Mouse (Mus musculus) hindbrain, embryonic 11.5 days (tissue): Measurements from ENCODE around the gene Eif2s2. TPM values are rescaled to one million over a fixed set of nuclear protein-coding genes. Genes with fewer than 3 reads are reported as not detected.

Source experiments
- ATAC-seq: fragments of 200-750 bp; cut with Nextera tagmentation; 2 replicates; pipeline ENCODE4 v1.8.0; 2017; ENCODE audit warnings: mild to moderate bottlenecking, moderate TSS enrichment, moderate library complexity; ENCODE audit not compliant: low FRiP score
- DNase-seq: peaks from one replicate; pipeline ENCODE4 v3.0.0-alpha.2; 2015; ENCODE audit warnings: low spot score
- H3K27ac ChIP-seq: fragments of 300-500 bp; sonication (generic); 2 replicates; pipeline ENCODE4 v1.5.1; 2014; ENCODE audit warnings: mild to moderate bottlenecking, low read depth, low read length
- H3K27me3 ChIP-seq: fragments of 300-500 bp; sonication (generic); 2 replicates; pipeline ENCODE4 v1.6.1; 2014; ENCODE audit warnings: mild to moderate bottlenecking, low read length, moderate library complexity, mixed read lengths; ENCODE audit not compliant: control insufficient read depth, insufficient read depth
- H3K36me3 ChIP-seq: fragments of 300-500 bp; sonication (generic); 2 replicates; pipeline ENCODE4 v1.6.1; 2014; ENCODE audit warnings: mild to moderate bottlenecking, low read length, moderate library complexity, mixed read lengths; ENCODE audit not compliant: control insufficient read depth, insufficient read depth
- H3K4me1 ChIP-seq: fragments of 300-500 bp; sonication (generic); replicated peaks from 2 replicates; pipeline ENCODE4 v1.6.1; 2014; ENCODE audit warnings: low read length, mixed read lengths; ENCODE audit not compliant: control insufficient read depth, insufficient read depth
- H3K4me2 ChIP-seq: fragments of 300-500 bp; sonication (generic); replicated peaks from 2 replicates; pipeline ENCODE4 v1.6.1; 2014; ENCODE audit warnings: mild to moderate bottlenecking, low read depth, low read length
- H3K4me3 ChIP-seq: fragments of 300-500 bp; sonication (generic); 2 replicates; pipeline ENCODE4 v1.5.1; 2014; ENCODE audit warnings: low read depth, low read length
- H3K9ac ChIP-seq: fragments of 300-500 bp; sonication (generic); 2 replicates; pipeline ENCODE4 v1.6.1; 2014; ENCODE audit warnings: low read depth, low read length
- H3K9me3 ChIP-seq: fragments of 300-500 bp; sonication (generic); 2 replicates; pipeline ENCODE4 v1.6.1; 2016; ENCODE audit warnings: low read length; ENCODE audit not compliant: control insufficient read depth
- WGBS: fragments of 180-500 bp; shearing (Covaris S2); extraction: QIAGEN DNeasy Blood & Tissue Kit; methylation state at CpG from one replicate; pipeline ENCODE4 v1.1.7; 2014; 5-methylcytosine and 5-hydroxymethylcytosine counted together
- polyA plus RNA-seq: library from polyadenylated mRNA; unstranded; fragments of >200 nt; fragmentation: Nextera tagmentation; extraction: Ambion mirVana; gene quantifications from 2 replicates; pipeline ENCODE4 v1.2.1, GENCODE M21; 2014

The Eif2s2 gene
- polyA plus RNA-seq, 1 experiment from 2014 or later: 127 TPM

GRCm38 (mm10) chr2:154868106-154868505 is 24.6 kb downstream of the Eif2s2 start:
- ATAC-seq (no peak), DNase-seq (no peak)
- WGBS: 96% methylated on average over 1 of the region's 1 CpGs
- Histone ChIP-seq H3K36me3 (peaks cover 14% of the 10 kb centered on the region), H3K4me3 (no peak overlapping the region), H3K27ac (no peak overlapping the region), H3K4me2 (no peak overlapping the region), H3K9me3 (no peaks in the 10 kb centered on the region), H3K9ac (no peak overlapping the region), H3K4me1 (no peaks in the 10 kb centered on the region), H3K27me3 (no peaks in the 10 kb centered on the region)

GRCm38 (mm10) chr2:154865696-154866095 is 27.0 kb downstream of the Eif2s2 start:
- H3K27me3 ChIP-seq: no peaks in the 10 kb centered on the region
- peaks cover 11% of the 10 kb centered on the region for H3K36me3 ChIP-seq
- no peak for DNase-seq
- H3K4me2 ChIP-seq: no peak overlapping the region
- ATAC-seq: no peak
- H3K4me1 ChIP-seq: no peaks in the 10 kb centered on the region
- no peaks in the 10 kb centered on the region for H3K9me3 ChIP-seq
- H3K9ac ChIP-seq: no peak overlapping the region
- WGBS: 90% methylated on average over 3 of the region's 3 CpGs
- no peak overlapping the region for H3K4me3 ChIP-seq
- no peak overlapping the region for H3K27ac ChIP-seq

GRCm38 (mm10) chr2:154863672-154864071 is 29.1 kb downstream of the Eif2s2 start:
- no peak overlapping the region for H3K9ac ChIP-seq
- DNase-seq (no peak), ATAC-seq (no peak)
- no peak overlapping the region for H3K27ac ChIP-seq
- WGBS: 94% methylated on average over 13 of the region's 13 CpGs
- H3K4me3 ChIP-seq: no peak overlapping the region
- no peaks in the 10 kb centered on the region for H3K9me3 ChIP-seq
- H3K27me3 ChIP-seq: no peaks in the 10 kb centered on the region
- no peak overlapping the region for H3K4me2 ChIP-seq
- H3K4me1 ChIP-seq: no peaks in the 10 kb centered on the region
- peaks cover 5% of the 10 kb centered on the region; the same call in 1 of the 2 replicates for H3K36me3 ChIP-seq

GRCm38 (mm10) chr2:154855383-154855782 is 37.4 kb downstream of the Eif2s2 start:
- ATAC-seq (no peak), DNase-seq (peak; percentile 68)
- Histone ChIP-seq H3K4me2 (no peak overlapping the region), H3K4me3 (no peak overlapping the region), H3K27me3 (no peaks in the 10 kb centered on the region), H3K9me3 (no peaks in the 10 kb centered on the region), H3K36me3 (no peaks in the 10 kb centered on the region), H3K9ac (no peak overlapping the region), H3K4me1 (no peaks in the 10 kb centered on the region), H3K27ac (no peak overlapping the region)
- 100% methylated on average over 1 of the region's 1 CpGs for WGBS

- H3K4me2 ChIP-seq: no peak overlapping the region
- DNase-seq (no peak), ATAC-seq (no peak)
- H3K27me3 ChIP-seq: no peaks in the 10 kb centered on the region
- no peak overlapping the region for H3K27ac ChIP-seq
- H3K9ac ChIP-seq: no peak overlapping the region
- no peaks in the 10 kb centered on the region for H3K9me3 ChIP-seq
- no peaks in the 10 kb centered on the region for H3K36me3 ChIP-seq
- H3K4me1 ChIP-seq: no peaks in the 10 kb centered on the region
- no peak overlapping the region for H3K4me3 ChIP-seq
Observed at GRCm38 (mm10) chr2:154848086-154848485, 44.6 kb downstream of the Eif2s2 start.

GRCm38 (mm10) chr2:154836537-154836936 is 56.2 kb downstream of the Eif2s2 start:
- DNase-seq (no peak), ATAC-seq (no peak)
- Histone ChIP-seq H3K9ac (no peak overlapping the region), H3K27ac (no peak overlapping the region), H3K27me3 (no peaks in the 10 kb centered on the region), H3K4me1 (no peaks in the 10 kb centered on the region), H3K4me3 (no peak overlapping the region), H3K36me3 (no peaks in the 10 kb centered on the region), H3K9me3 (peaks cover 2% of the 10 kb centered on the region; the same call in 1 of the 2 replicates), H3K4me2 (no peak overlapping the region)
- 87% methylated on average over 2 of the region's 2 CpGs for WGBS

GRCm38 (mm10) chr2:154834149-154834865 is 58.4 kb downstream of the Eif2s2 start:
- WGBS: 96% methylated on average over 6 of the region's 6 CpGs
- no peak for DNase-seq
- no peak for ATAC-seq

GRCm38 (mm10) chr2:154832471-154832870 is 60.3 kb downstream of the Eif2s2 start:
- H3K4me1 ChIP-seq: no peaks in the 10 kb centered on the region
- no peak overlapping the region for H3K4me3 ChIP-seq
- H3K27me3 ChIP-seq: no peaks in the 10 kb centered on the region
- no peak overlapping the region for H3K4me2 ChIP-seq
- H3K9ac ChIP-seq: no peak overlapping the region
- H3K36me3 ChIP-seq: no peaks in the 10 kb centered on the region
- no peak overlapping the region for H3K27ac ChIP-seq
- 78% methylated on average over 4 of the region's 4 CpGs for whole genome bisulfite sequencing
- H3K9me3 ChIP-seq: no peaks in the 10 kb centered on the region
- no peak for ATAC-seq
- DNase-seq: no peak

More at GRCm38 (mm10) chr2:154834149-154834865, 58.4 kb downstream of the Eif2s2 start:
- H3K9ac ChIP-seq: no peak overlapping the region
- H3K27me3 ChIP-seq: no peaks in the 10 kb centered on the region
- no peak overlapping the region for H3K4me3 ChIP-seq
- peaks cover 2% of the 10 kb centered on the region; the same call in 1 of the 2 replicates for H3K9me3 ChIP-seq
- H3K4me1 ChIP-seq: no peaks in the 10 kb centered on the region
- H3K36me3 ChIP-seq: no peaks in the 10 kb centered on the region
- no peak overlapping the region for H3K4me2 ChIP-seq
- H3K27ac ChIP-seq: no peak overlapping the region

GRCm38 (mm10) chr2:154827521-154827920 is 65.2 kb downstream of the Eif2s2 start:
- Histone ChIP-seq H3K27me3 (no peaks in the 10 kb centered on the region), H3K4me3 (no peak overlapping the region), H3K36me3 (no peaks in the 10 kb centered on the region), H3K4me2 (no peak overlapping the region), H3K4me1 (no peaks in the 10 kb centered on the region), H3K9me3 (no peaks in the 10 kb centered on the region), H3K9ac (no peak overlapping the region), H3K27ac (no peak overlapping the region)
- DNase-seq: no peak
- WGBS: 70% methylated on average over 4 of the region's 4 CpGs
- no peak for ATAC-seq
